Mouse (Mus musculus) embryonic facial prominence, embryonic 14.5 days (tissue): ENCODE data around the gene 4930562C15Rik. TPM values are rescaled to one million over a fixed set of nuclear protein-coding genes. Genes with fewer than 3 reads are reported as not detected.

Source experiments
- ATAC-seq: fragments of 200-750 bp; cut with Nextera tagmentation; 2 replicates; pipeline ENCODE4 v1.8.0; 2017; ENCODE audit warnings: low read depth, moderate number of reproducible peaks, moderate TSS enrichment
- DNase-seq: peaks from one replicate; pipeline ENCODE4 v3.0.0-alpha.2; 2015; ENCODE audit warnings: low spot score
- H3K27ac ChIP-seq: fragments of 300-500 bp; sonication (generic); replicated peaks from 2 replicates; pipeline ENCODE4 v1.5.1; 2014; ENCODE audit warnings: low read depth, mild to moderate bottlenecking, low read length, moderate library complexity
- H3K27me3 ChIP-seq: fragments of 300-500 bp; sonication (generic); replicated peaks from 2 replicates; pipeline ENCODE4 v1.6.1; 2014; ENCODE audit warnings: low read length; ENCODE audit not compliant: control insufficient read depth, insufficient read depth
- H3K36me3 ChIP-seq: fragments of 300-500 bp; sonication (generic); 2 replicates; pipeline ENCODE4 v1.6.1; 2014; ENCODE audit warnings: low read length, mixed read lengths; ENCODE audit not compliant: control insufficient read depth, insufficient read depth
- H3K4me1 ChIP-seq: fragments of 300-500 bp; sonication (generic); 2 replicates; pipeline ENCODE4 v1.6.1; 2014; ENCODE audit warnings: antibody characterized with exemption, low read length; ENCODE audit not compliant: control insufficient read depth, insufficient read depth
- H3K4me2 ChIP-seq: fragments of 300-500 bp; sonication (generic); 2 replicates; pipeline ENCODE4 v1.6.1; 2014; ENCODE audit warnings: low read depth, mild to moderate bottlenecking, low read length, moderate library complexity, mixed read lengths
- H3K4me3 ChIP-seq: fragments of 300-500 bp; sonication (generic); 2 replicates; pipeline ENCODE4 v1.5.1; 2014; ENCODE audit warnings: low read depth, mild to moderate bottlenecking, low read length
- H3K9ac ChIP-seq: fragments of 300-500 bp; sonication (generic); 2 replicates; pipeline ENCODE4 v1.6.1; 2014; ENCODE audit warnings: low read depth, mild to moderate bottlenecking, low read length, moderate library complexity, mixed read lengths
- H3K9me3 ChIP-seq: fragments of 300-500 bp; sonication (generic); 2 replicates; pipeline ENCODE4 v1.6.1; 2016; ENCODE audit warnings: low read length; ENCODE audit not compliant: control insufficient read depth
- WGBS: fragments of 180-500 bp; shearing (Covaris S2); extraction: QIAGEN DNeasy Blood & Tissue Kit; methylation state at CpG from one replicate; pipeline ENCODE4 v1.1.7; 2014; 5-methylcytosine and 5-hydroxymethylcytosine counted together
- polyA plus RNA-seq: library from polyadenylated mRNA; unstranded; fragments of >200 nt; fragmentation: Nextera tagmentation; extraction: Ambion mirVana; gene quantifications from 2 replicates; pipeline ENCODE4 v1.2.1, GENCODE M21; 2014

Gene 4930562C15Rik
- polyA plus RNA-seq, 1 experiment from 2014 or later, result 0.33 TPM

- no peaks in the 10 kb centered on the region for H3K27me3 ChIP-seq
- H3K27ac ChIP-seq, result no peak overlapping the region
- WGBS, result 90% methylated on average over 2 of the region's 2 CpGs
- no peak overlapping the region for H3K9ac ChIP-seq
- no peak overlapping the region for H3K4me3 ChIP-seq
- no peaks in the 10 kb centered on the region for H3K36me3 ChIP-seq
- no peak for ATAC-seq
- no peak for DNase-seq
- H3K9me3 ChIP-seq, result no peaks in the 10 kb centered on the region
- H3K4me2 ChIP-seq, result no peak overlapping the region
- no peaks in the 10 kb centered on the region for H3K4me1 ChIP-seq
Observed at GRCm38 (mm10) chr16:4848090-4848489, 12.9 kb downstream of the 4930562C15Rik start.

- no peak overlapping the region for H3K27ac ChIP-seq
- H3K27me3 ChIP-seq, result no peaks in the 10 kb centered on the region
- no peak overlapping the region for H3K9ac ChIP-seq
- H3K9me3 ChIP-seq, result no peaks in the 10 kb centered on the region
- H3K36me3 ChIP-seq, result no peaks in the 10 kb centered on the region
- DNase-seq, result no peak
- WGBS, result 71% methylated on average over 7 of the region's 7 CpGs
- H3K4me2 ChIP-seq, result no peak overlapping the region
- H3K4me3 ChIP-seq, result no peak overlapping the region
- no peaks in the 10 kb centered on the region for H3K4me1 ChIP-seq
- ATAC-seq, result no peak
Observed at GRCm38 (mm10) chr16:4850361-4850760, 15.1 kb downstream of the 4930562C15Rik start.

GRCm38 (mm10) chr16:4850938-4851628, 15.9 kb downstream of the 4930562C15Rik start:
- Histone ChIP-seq H3K27me3 (no peaks in the 10 kb centered on the region), H3K27ac (no peak overlapping the region), H3K4me3 (no peak overlapping the region), H3K9me3 (no peaks in the 10 kb centered on the region), H3K9ac (no peak overlapping the region), H3K4me2 (no peak overlapping the region), H3K4me1 (no peaks in the 10 kb centered on the region), H3K36me3 (no peaks in the 10 kb centered on the region)
- WGBS, result 37% methylated on average over 5 of the region's 5 CpGs
- ATAC-seq (no peak), DNase-seq (peak; percentile 21)

GRCm38 (mm10) chr16:4855046-4855650, 19.9 kb downstream of the 4930562C15Rik start:
- DNase-seq, result no peak
- Histone ChIP-seq H3K9me3 (no peaks in the 10 kb centered on the region), H3K4me3 (no peak overlapping the region), H3K4me1 (no peaks in the 10 kb centered on the region), H3K36me3 (no peaks in the 10 kb centered on the region), H3K27ac (no peak overlapping the region), H3K27me3 (no peaks in the 10 kb centered on the region), H3K9ac (no peak overlapping the region), H3K4me2 (no peak overlapping the region)
- 50% methylated on average over 5 of the region's 5 CpGs for WGBS
- no peak for ATAC-seq

GRCm38 (mm10) chr16:4861392-4861791, 26.2 kb downstream of the 4930562C15Rik start:
- DNase-seq, result no peak
- WGBS, result 35% methylated on average over 10 of the region's 10 CpGs
- Histone ChIP-seq H3K27me3 (no peaks in the 10 kb centered on the region), H3K9me3 (no peaks in the 10 kb centered on the region), H3K4me3 (no peak overlapping the region), H3K27ac (no peak overlapping the region), H3K36me3 (no peaks in the 10 kb centered on the region), H3K4me2 (no peak overlapping the region), H3K4me1 (no peaks in the 10 kb centered on the region), H3K9ac (no peak overlapping the region)
- ATAC-seq, result no peak

GRCm38 (mm10) chr16:4862863-4863483, 27.8 kb downstream of the 4930562C15Rik start:
- H3K27ac ChIP-seq, result no peak overlapping the region
- H3K9ac ChIP-seq, result no peak overlapping the region
- no peaks in the 10 kb centered on the region for H3K27me3 ChIP-seq
- peak; percentile 86 for ATAC-seq
- peak; percentile 71 for DNase-seq
- no peaks in the 10 kb centered on the region for H3K36me3 ChIP-seq
- H3K9me3 ChIP-seq, result no peaks in the 10 kb centered on the region
- 50% methylated on average over 9 of the region's 9 CpGs for WGBS
- no peak overlapping the region for H3K4me3 ChIP-seq
- H3K4me1 ChIP-seq, result no peaks in the 10 kb centered on the region
- no peak overlapping the region for H3K4me2 ChIP-seq

GRCm38 (mm10) chr16:4863742-4864141, 28.5 kb downstream of the 4930562C15Rik start:
- H3K27ac ChIP-seq, result no peak overlapping the region
- H3K4me1 ChIP-seq, result no peaks in the 10 kb centered on the region
- 79% methylated on average over 8 of the region's 8 CpGs for WGBS
- no peak overlapping the region for H3K9ac ChIP-seq
- H3K9me3 ChIP-seq, result no peaks in the 10 kb centered on the region
- no peak overlapping the region for H3K4me3 ChIP-seq
- no peaks in the 10 kb centered on the region for H3K36me3 ChIP-seq
- H3K27me3 ChIP-seq, result no peaks in the 10 kb centered on the region
- no peak overlapping the region for H3K4me2 ChIP-seq
- no peak for DNase-seq
- no peak for ATAC-seq

- Histone ChIP-seq H3K27ac (no peak overlapping the region), H3K4me1 (no peaks in the 10 kb centered on the region), H3K36me3 (peaks cover 16% of the 10 kb centered on the region; the same call in 1 of the 2 replicates), H3K4me2 (no peak overlapping the region), H3K9ac (no peak overlapping the region), H3K27me3 (no peaks in the 10 kb centered on the region), H3K4me3 (no peak overlapping the region), H3K9me3 (no peaks in the 10 kb centered on the region)
- peak; percentile 36 for DNase-seq
- 40% methylated on average over 7 of the region's 7 CpGs for WGBS
- no peak for ATAC-seq
Observed at GRCm38 (mm10) chr16:4866101-4866695, 31.0 kb downstream of the 4930562C15Rik start.
